Mouse (Mus musculus): ENCODE measurements around the gene Rcvrn. TPM values are rescaled to one million over a fixed set of nuclear protein-coding genes. Genes with fewer than 3 reads are reported as not detected.

Gene Rcvrn
- polyA plus RNA-seq, 1 experiment from 2014 or later = not detected

- no peaks in the 10 kb centered on the region for H3K27me3 ChIP-seq (ENCODE audit: control insufficient read depth, insufficient read depth, low read length)
- H3K4me3 ChIP-seq (ENCODE audit: low read length) = no peak overlapping the region
- no peak for ATAC-seq (ENCODE audit: low FRiP score, low TSS enrichment)
- 79% methylated on average over 5 of the region's 5 CpGs for WGBS
- no peaks in the 10 kb centered on the region for H3K4me1 ChIP-seq (ENCODE audit: control insufficient read depth, insufficient read depth, low read length)
- no peak overlapping the region for H3K4me2 ChIP-seq (replicated peaks; ENCODE audit: low read depth, low read length)
- no peak overlapping the region for H3K27ac ChIP-seq (ENCODE audit: low read depth, low read length)
- H3K9ac ChIP-seq (ENCODE audit: low read depth, low read length) = no peak overlapping the region
- H3K36me3 ChIP-seq (ENCODE audit: control insufficient read depth, insufficient read depth, low read length) = no peaks in the 10 kb centered on the region
- no peaks in the 10 kb centered on the region for H3K9me3 ChIP-seq (ENCODE audit: control insufficient read depth, low read length)
These were observed 29.0 kb upstream of the Rcvrn start for GRCm38 (mm10) chr11:67666129-67666528.

GRCm38 (mm10) chr11:67667531-67668332, 27.4 kb upstream of the Rcvrn start:
- H3K4me3 ChIP-seq (ENCODE audit: low read length) = no peak overlapping the region
- H3K27ac ChIP-seq (ENCODE audit: low read depth, low read length) = no peak overlapping the region
- no peak for ATAC-seq (ENCODE audit: low FRiP score, low TSS enrichment)
- no peaks in the 10 kb centered on the region for H3K27me3 ChIP-seq (ENCODE audit: control insufficient read depth, insufficient read depth, low read length)
- no peaks in the 10 kb centered on the region for H3K36me3 ChIP-seq (ENCODE audit: control insufficient read depth, insufficient read depth, low read length)
- no peak overlapping the region for H3K9ac ChIP-seq (ENCODE audit: low read depth, low read length)
- H3K4me1 ChIP-seq (ENCODE audit: control insufficient read depth, insufficient read depth, low read length) = no peaks in the 10 kb centered on the region
- H3K4me2 ChIP-seq (replicated peaks; ENCODE audit: low read depth, low read length) = no peak overlapping the region
- WGBS = 85% methylated on average over 13 of the region's 13 CpGs
- H3K9me3 ChIP-seq (ENCODE audit: control insufficient read depth, low read length) = no peaks in the 10 kb centered on the region

DNA sequence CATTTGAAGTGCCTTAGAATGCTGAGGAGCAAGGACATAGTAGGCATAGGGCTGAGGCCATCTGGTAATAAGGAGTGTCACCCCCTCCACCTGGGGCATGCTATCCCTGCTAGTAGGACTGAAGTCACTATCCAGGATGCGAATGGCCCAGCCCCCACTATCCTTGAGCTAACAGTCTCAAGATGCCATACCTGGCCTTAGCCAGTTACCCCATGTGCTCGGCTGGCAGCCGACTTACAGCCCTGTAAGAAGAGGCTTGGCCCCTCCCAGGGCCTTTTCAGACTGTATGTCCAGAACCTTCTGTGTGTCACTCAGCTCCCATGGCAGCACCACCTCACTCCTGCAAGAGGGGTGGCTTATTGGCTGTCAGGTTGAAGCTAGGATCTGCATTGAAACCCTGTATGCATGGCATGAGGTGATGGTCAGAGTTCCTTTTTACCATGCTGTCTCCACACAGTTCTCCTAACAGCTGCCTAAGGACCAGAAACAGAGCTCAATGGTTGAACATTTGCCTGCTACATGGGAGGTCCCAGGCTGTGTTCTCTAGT, 26.6 kb upstream of the Rcvrn start:
- H3K4me1 ChIP-seq (ENCODE audit: control insufficient read depth, insufficient read depth, low read length) = no peaks in the 10 kb centered on the region
- no peak for ATAC-seq (ENCODE audit: low FRiP score, low TSS enrichment)
- H3K27ac ChIP-seq (ENCODE audit: low read depth, low read length) = no peak overlapping the region
- 88% methylated on average over 3 of the region's 3 CpGs for WGBS
- no peaks in the 10 kb centered on the region for H3K27me3 ChIP-seq (ENCODE audit: control insufficient read depth, insufficient read depth, low read length)
- H3K36me3 ChIP-seq (ENCODE audit: control insufficient read depth, insufficient read depth, low read length) = no peaks in the 10 kb centered on the region
- H3K4me3 ChIP-seq (ENCODE audit: low read length) = no peak overlapping the region
- H3K9me3 ChIP-seq (ENCODE audit: control insufficient read depth, low read length) = no peaks in the 10 kb centered on the region
- H3K9ac ChIP-seq (ENCODE audit: low read depth, low read length) = no peak overlapping the region
- no peak overlapping the region for H3K4me2 ChIP-seq (replicated peaks; ENCODE audit: low read depth, low read length)

DNA sequence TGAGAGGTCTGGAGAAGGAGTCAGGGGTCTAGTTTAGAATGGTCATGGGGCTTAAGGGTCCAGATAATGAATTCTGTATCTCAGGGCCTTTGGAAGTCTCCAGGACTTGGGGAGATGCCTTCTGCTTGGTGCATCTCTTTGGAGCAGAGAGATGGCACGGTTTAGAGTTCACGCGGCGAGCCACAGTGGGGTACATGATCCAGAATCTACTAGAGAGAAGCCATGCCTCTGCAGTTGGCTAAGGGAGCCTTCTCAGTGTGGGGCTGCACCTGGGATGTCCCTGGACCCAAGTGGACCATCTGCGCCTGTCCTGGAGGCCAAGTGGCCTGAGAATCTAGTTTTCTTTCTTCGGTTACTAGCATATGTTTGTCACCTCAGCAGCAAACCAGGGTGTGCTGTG, 25.1 kb upstream of the Rcvrn start:
- Histone ChIP-seq H3K4me2 (replicated peaks; ENCODE audit: low read depth, low read length) (no peak overlapping the region), H3K4me1 (ENCODE audit: control insufficient read depth, insufficient read depth, low read length) (no peaks in the 10 kb centered on the region), H3K4me3 (ENCODE audit: low read length) (no peak overlapping the region), H3K9me3 (ENCODE audit: control insufficient read depth, low read length) (no peaks in the 10 kb centered on the region), H3K36me3 (ENCODE audit: control insufficient read depth, insufficient read depth, low read length) (no peaks in the 10 kb centered on the region), H3K27ac (ENCODE audit: low read depth, low read length) (no peak overlapping the region), H3K27me3 (ENCODE audit: control insufficient read depth, insufficient read depth, low read length) (no peaks in the 10 kb centered on the region), H3K9ac (ENCODE audit: low read depth, low read length) (no peak overlapping the region)
- 97% methylated on average over 6 of the region's 6 CpGs for WGBS
- ATAC-seq (ENCODE audit: low FRiP score, low TSS enrichment) = no peak

DNA sequence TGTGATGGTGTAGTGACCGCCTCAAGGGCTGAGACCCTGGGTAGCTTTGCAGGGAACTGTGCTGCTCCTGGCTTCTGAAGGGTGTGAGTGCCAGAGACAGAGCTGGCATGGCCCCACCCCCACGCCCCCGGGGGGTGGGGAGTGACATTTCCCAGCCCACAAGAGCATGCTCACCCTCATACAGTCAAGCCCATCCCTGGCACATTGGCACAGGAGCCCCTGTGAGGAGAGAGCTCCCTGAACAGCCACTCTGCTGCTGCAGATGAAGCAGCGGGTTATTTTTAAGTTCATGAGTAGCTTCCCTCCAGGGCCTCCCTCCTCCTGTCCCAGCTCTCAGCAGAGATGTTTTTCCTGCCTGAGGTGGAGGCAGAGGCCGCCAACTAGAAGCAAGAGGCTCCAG, 23.0 kb upstream of the Rcvrn start:
- Histone ChIP-seq H3K27ac (ENCODE audit: low read depth, low read length) (no peak overlapping the region), H3K4me2 (replicated peaks; ENCODE audit: low read depth, low read length) (no peak overlapping the region), H3K9me3 (ENCODE audit: control insufficient read depth, low read length) (no peaks in the 10 kb centered on the region), H3K4me3 (ENCODE audit: low read length) (no peak overlapping the region), H3K4me1 (ENCODE audit: control insufficient read depth, insufficient read depth, low read length) (no peaks in the 10 kb centered on the region), H3K36me3 (ENCODE audit: control insufficient read depth, insufficient read depth, low read length) (no peaks in the 10 kb centered on the region), H3K9ac (ENCODE audit: low read depth, low read length) (no peak overlapping the region), H3K27me3 (ENCODE audit: control insufficient read depth, insufficient read depth, low read length) (no peaks in the 10 kb centered on the region)
- WGBS = 78% methylated on average over 5 of the region's 5 CpGs
- no peak for ATAC-seq (ENCODE audit: low FRiP score, low TSS enrichment)

DNA sequence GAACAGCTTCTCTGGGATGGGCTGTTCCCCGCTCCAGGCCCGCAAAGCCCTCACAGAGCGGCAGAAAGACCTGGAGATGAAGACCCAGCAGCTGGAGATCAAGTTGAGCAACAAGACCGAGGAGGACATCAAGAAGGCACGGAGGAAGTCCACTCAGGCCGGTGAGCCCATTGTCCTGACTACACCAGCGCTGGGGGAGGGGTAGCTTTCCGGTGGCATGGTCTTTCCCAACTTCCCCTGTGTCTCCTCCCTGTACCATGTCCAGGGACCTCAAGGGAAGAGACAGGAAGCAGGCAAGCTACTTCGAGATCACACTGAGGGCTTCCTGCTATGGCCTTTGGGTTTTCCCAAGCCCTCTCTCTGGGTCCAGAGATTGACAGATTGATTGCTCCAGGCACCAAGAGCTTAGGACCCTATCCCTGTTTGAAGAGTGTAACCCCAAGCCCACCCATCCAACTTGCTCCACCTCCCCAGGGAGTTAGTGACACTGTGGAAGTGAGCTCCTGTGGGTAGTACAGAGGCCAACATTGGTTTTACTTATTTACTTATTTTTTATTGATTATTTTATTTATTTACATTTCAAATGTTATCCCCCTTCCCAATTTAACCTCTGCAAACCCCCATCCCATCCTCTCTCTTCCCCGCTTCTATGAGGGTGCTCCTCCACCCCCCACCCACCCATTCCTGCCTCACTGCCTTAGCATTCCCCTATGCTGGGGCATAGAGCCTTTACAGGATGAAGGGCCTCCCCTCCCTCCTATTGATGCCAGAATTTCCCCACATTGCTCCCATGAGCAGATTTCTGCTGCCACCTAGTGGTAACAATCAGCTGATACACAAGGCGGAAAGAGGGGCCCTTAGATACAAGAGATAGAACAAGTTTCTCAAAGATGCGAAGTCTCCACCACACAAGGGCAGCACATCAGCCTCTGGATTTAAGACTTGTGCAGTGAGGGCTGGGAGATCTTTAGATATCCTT, 19.3 kb upstream of the Rcvrn start:
- Histone ChIP-seq H3K9me3 (ENCODE audit: control insufficient read depth, low read length) (no peaks in the 10 kb centered on the region), H3K4me2 (replicated peaks; ENCODE audit: low read depth, low read length) (no peak overlapping the region), H3K9ac (ENCODE audit: low read depth, low read length) (no peak overlapping the region), H3K4me1 (ENCODE audit: control insufficient read depth, insufficient read depth, low read length) (no peaks in the 10 kb centered on the region), H3K27me3 (ENCODE audit: control insufficient read depth, insufficient read depth, low read length) (no peaks in the 10 kb centered on the region), H3K4me3 (ENCODE audit: low read length) (no peak overlapping the region), H3K36me3 (ENCODE audit: control insufficient read depth, insufficient read depth, low read length) (no peaks in the 10 kb centered on the region), H3K27ac (ENCODE audit: low read depth, low read length) (no peak overlapping the region)
- ATAC-seq (ENCODE audit: low FRiP score, low TSS enrichment) = no peak; the same call in 1 of the 2 replicates
- WGBS = 61% methylated on average over 12 of the region's 12 CpGs

DNA sequence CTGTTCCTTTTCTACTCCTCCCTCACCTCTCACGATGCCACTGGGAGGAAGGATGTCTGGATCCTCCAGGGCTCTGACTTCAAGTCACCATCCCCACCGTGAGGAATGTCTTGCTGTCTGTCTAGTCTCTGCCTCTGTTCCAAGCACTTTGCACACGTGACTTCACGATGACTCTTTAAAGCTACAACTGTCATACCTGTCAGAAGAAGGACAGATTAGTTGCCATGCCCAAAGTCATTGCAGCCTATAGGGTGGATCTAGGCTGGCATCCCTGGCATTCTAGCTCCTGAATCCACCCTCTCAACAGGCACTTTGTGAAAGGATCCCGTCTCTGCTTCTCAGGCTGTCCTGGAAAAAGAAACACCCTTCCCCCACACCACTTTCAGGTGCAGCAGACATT, 15.8 kb upstream of the Rcvrn start:
- no peak overlapping the region for H3K4me3 ChIP-seq (ENCODE audit: low read length)
- no peak overlapping the region for H3K27ac ChIP-seq (ENCODE audit: low read depth, low read length)
- H3K4me2 ChIP-seq (replicated peaks; ENCODE audit: low read depth, low read length) = no peak overlapping the region
- no peak for ATAC-seq (ENCODE audit: low FRiP score, low TSS enrichment)
- H3K9me3 ChIP-seq (ENCODE audit: control insufficient read depth, low read length) = no peaks in the 10 kb centered on the region
- WGBS = 77% methylated on average over 5 of the region's 5 CpGs
- H3K4me1 ChIP-seq (ENCODE audit: control insufficient read depth, insufficient read depth, low read length) = no peaks in the 10 kb centered on the region
- no peaks in the 10 kb centered on the region for H3K36me3 ChIP-seq (ENCODE audit: control insufficient read depth, insufficient read depth, low read length)
- no peak overlapping the region for H3K9ac ChIP-seq (ENCODE audit: low read depth, low read length)
- no peaks in the 10 kb centered on the region for H3K27me3 ChIP-seq (ENCODE audit: control insufficient read depth, insufficient read depth, low read length)

GRCm38 (mm10) chr11:67679930-67680329, 15.2 kb upstream of the Rcvrn start:
- WGBS = 92% methylated on average over 2 of the region's 2 CpGs
- Histone ChIP-seq H3K4me2 (replicated peaks; ENCODE audit: low read depth, low read length) (no peak overlapping the region), H3K9me3 (ENCODE audit: control insufficient read depth, low read length) (no peaks in the 10 kb centered on the region), H3K9ac (ENCODE audit: low read depth, low read length) (no peak overlapping the region), H3K27me3 (ENCODE audit: control insufficient read depth, insufficient read depth, low read length) (no peaks in the 10 kb centered on the region), H3K4me1 (ENCODE audit: control insufficient read depth, insufficient read depth, low read length) (no peaks in the 10 kb centered on the region), H3K36me3 (ENCODE audit: control insufficient read depth, insufficient read depth, low read length) (no peaks in the 10 kb centered on the region), H3K27ac (ENCODE audit: low read depth, low read length) (no peak overlapping the region), H3K4me3 (ENCODE audit: low read length) (no peak overlapping the region)
- ATAC-seq (ENCODE audit: low FRiP score, low TSS enrichment) = no peak

GRCm38 (mm10) chr11:67681871-67682270, 13.3 kb upstream of the Rcvrn start:
- H3K9me3 ChIP-seq (ENCODE audit: control insufficient read depth, low read length) = no peaks in the 10 kb centered on the region
- WGBS = 93% methylated on average over 3 of the region's 3 CpGs

More at GRCm38 (mm10) chr11:67681871-67682270, 13.3 kb upstream of the Rcvrn start:
- H3K27ac ChIP-seq (ENCODE audit: low read depth, low read length) = no peak overlapping the region
- no peak overlapping the region for H3K9ac ChIP-seq (ENCODE audit: low read depth, low read length)
- no peaks in the 10 kb centered on the region for H3K4me1 ChIP-seq (ENCODE audit: control insufficient read depth, insufficient read depth, low read length)
- no peaks in the 10 kb centered on the region for H3K36me3 ChIP-seq (ENCODE audit: control insufficient read depth, insufficient read depth, low read length)
- no peak overlapping the region for H3K4me3 ChIP-seq (ENCODE audit: low read length)
- H3K4me2 ChIP-seq (replicated peaks; ENCODE audit: low read depth, low read length) = no peak overlapping the region
- H3K27me3 ChIP-seq (ENCODE audit: control insufficient read depth, insufficient read depth, low read length) = no peaks in the 10 kb centered on the region
- no peak for ATAC-seq (ENCODE audit: low FRiP score, low TSS enrichment)
